Mouse (Mus musculus) G1E (cell line): ENCODE measurements around the gene Vwce.

Source experiments
- CTCF ChIP-seq: IDR thresholded peaks from 2 replicates; pipeline ENCODE4 v1.5.1; 2012; ENCODE audit warnings: low read depth, low read length, inconsistent platforms, mixed read lengths
- GATA1 ChIP-seq: IDR thresholded peaks from 2 replicates; pipeline ENCODE4 v1.6.1; 2012; ENCODE audit warnings: borderline replicate concordance, low read length, inconsistent platforms, mixed read lengths
- GATA2 ChIP-seq: IDR thresholded peaks from 2 replicates; pipeline ENCODE4 v1.6.1; 2012; ENCODE audit warnings: low read depth, low read length, inconsistent platforms, borderline replicate concordance
- POLR2AphosphoS5 ChIP-seq: IDR thresholded peaks from 2 replicates; pipeline ENCODE4 v1.6.1; 2012; ENCODE audit warnings: low read depth, low read length, inconsistent platforms; ENCODE audit not compliant: insufficient replicate concordance
- TAL1 ChIP-seq: conservative IDR thresholded peaks from 2 replicates; pipeline ENCODE4 v1.6.1; 2012; ENCODE audit warnings: low read depth, low read length, inconsistent platforms, mixed read lengths

- TF ChIP-seq CTCF (no peak), POLR2AphosphoS5 (no peak), TAL1 (no peak), GATA1 (no peak), GATA2 (no peak)
Measured at GRCm38 (mm10) chr19:10714168-10714567, 80.2 kb downstream of the Vwce start.
